ENCODE assay signal across 9 mouse cellular contexts in genomic region chr14:37097956-37098530, GRCm38 (mm10). TPM values are rescaled to one million over a fixed set of nuclear protein-coding genes. Genes with fewer than 3 reads are reported as not detected.
A peak's percentile ranks its signal among the peaks of the same experiment; 100 is the strongest.
DNase-seq lines count a peak whose midpoint lies in the region; ATAC-seq and TF ChIP-seq lines count a peak whose summit lies in the region.
"Had no signal": no experiment of that assay in that cellular context is flagged by ENCODE, and none has a peak within 500 bp of the region (broad histone marks: within the 10 kb centered on the region; RNA-seq: fewer than 3 reads in every experiment).

Gene Cdhr1 (minus strand): TSS chr14:37098347.

- no peaks in the 10 kb centered on the region for H3K4me1 ChIP-seq in kidney, adult 2 months (ENCODE audit: control insufficient read depth, insufficient read depth, low read length)
- H3K4me1 ChIP-seq in forebrain, embryonic 16.5 days (replicated peaks; ENCODE audit: control insufficient read depth, insufficient read depth, low read length): peaks cover 8% of the 10 kb centered on the region
- no peaks in the 10 kb centered on the region; the same call in 1 of the 2 replicates for H3K4me1 ChIP-seq in midbrain, postnatal 0 days (ENCODE audit: insufficient read depth, low read length)
- H3K4me1 ChIP-seq in lung, adult 2 months (ENCODE audit: control insufficient read depth, insufficient read depth, low read length): no peaks in the 10 kb centered on the region

- H3K27me3 ChIP-seq in kidney, adult 2 months (replicated peaks; ENCODE audit: control insufficient read depth, insufficient read depth, low read length): no peaks in the 10 kb centered on the region
- no peaks in the 10 kb centered on the region; the same call in 1 of the 2 replicates for H3K27me3 ChIP-seq in forebrain, embryonic 16.5 days (replicated peaks; ENCODE audit: control insufficient read depth, insufficient read depth, low read length)
- H3K27me3 ChIP-seq in midbrain, postnatal 0 days (ENCODE audit: insufficient read depth, low read length): peaks cover 5% of the 10 kb centered on the region; the same call in 1 of the 2 replicates

- no peak for TF ChIP-seq CTCF in kidney, adult 2 months (conservative IDR thresholded peaks at IDR 0.05; ENCODE audit: insufficient read depth, insufficient read length, low read depth, low read length)
- TF ChIP-seq CTCF in midbrain, postnatal 0 days (IDR thresholded peaks at IDR 0.05): no peak
- TF ChIP-seq CTCF in lung, adult 2 months (IDR thresholded peaks at IDR 0.05; ENCODE audit: insufficient read depth, low read length): no peak

- no peaks in the 10 kb centered on the region for H3K36me3 ChIP-seq in kidney, adult 2 months (ENCODE audit: control insufficient read depth, insufficient read depth, low read length)
- H3K36me3 ChIP-seq in forebrain, embryonic 16.5 days (ENCODE audit: control insufficient read depth, insufficient read depth): no peaks in the 10 kb centered on the region
- no peaks in the 10 kb centered on the region for H3K36me3 ChIP-seq in midbrain, postnatal 0 days (ENCODE audit: insufficient read depth, low read length)

- ATAC-seq in forebrain, embryonic 16.5 days: peak; percentile 79
- peak; percentile 59 for ATAC-seq in midbrain, postnatal 0 days (ENCODE audit: low FRiP score)

- no peak within 1 kb of the TSS for H3K4me3 ChIP-seq in kidney, adult 2 months (ENCODE audit: insufficient read depth, low read depth, low read length)
- peak within 1 kb of the TSS; percentile 47 for H3K4me3 ChIP-seq in forebrain, embryonic 16.5 days (replicated peaks; ENCODE audit: low read length)
- H3K4me3 ChIP-seq in midbrain, postnatal 0 days (ENCODE audit: low read depth, low read length): peak within 1 kb of the TSS; percentile 52
- H3K4me3 ChIP-seq in lung, adult 2 months (replicated peaks; ENCODE audit: extremely low read depth, low read depth, low read length): no peak within 1 kb of the TSS

- H3K27ac ChIP-seq in kidney, adult 2 months (ENCODE audit: insufficient read depth, low read depth, low read length): no peak within 1 kb of the TSS
- no peak within 1 kb of the TSS for H3K27ac ChIP-seq in forebrain, embryonic 16.5 days (ENCODE audit: low read length)
- no peak within 1 kb of the TSS for H3K27ac ChIP-seq in midbrain, postnatal 0 days (ENCODE audit: low read depth, low read length)
- H3K27ac ChIP-seq: macrophage had no signal

- H3K4me2 ChIP-seq in forebrain, embryonic 16.5 days (ENCODE audit: low read length): peak within 1 kb of the TSS; percentile 84
- H3K4me2 ChIP-seq in midbrain, postnatal 0 days (ENCODE audit: low read depth, low read length, poor library complexity, severe bottlenecking): peak within 1 kb of the TSS; percentile 92

- peak within 1 kb of the TSS; percentile 65 for H3K9ac ChIP-seq in forebrain, embryonic 16.5 days (replicated peaks; ENCODE audit: low read depth, low read length)
- peak within 1 kb of the TSS; percentile 73 for H3K9ac ChIP-seq in midbrain, postnatal 0 days (replicated peaks; ENCODE audit: low read length, poor library complexity, severe bottlenecking)

- under 1% methylated on average over 29 of the region's 30 CpGs for WGBS in kidney, adult 2 months
- under 1% methylated on average over 30 of the region's 30 CpGs for WGBS in forebrain, embryonic 16.5 days
- 2% methylated on average over 30 of the region's 30 CpGs for WGBS in midbrain, postnatal 0 days
- 1% methylated on average over 29 of the region's 30 CpGs for WGBS in lung, adult 2 months

- TF ChIP-seq POLR2A in kidney, adult 2 months (IDR thresholded peaks at IDR 0.05; ENCODE audit: low read depth, low read length): no peak
- no peak for TF ChIP-seq POLR2A in lung, adult 2 months (IDR thresholded peaks at IDR 0.05; ENCODE audit: borderline replicate concordance, extremely low read depth, low read depth, low read length)

- DNase-seq in kidney, adult 2 months: peak; percentile 12
- DNase-seq in kidney, adult 8-10 months: no peak
- peak; percentile 14 for DNase-seq in adrenal gland, postnatal 25 days
- peak; percentile 15 to 22 for DNase-seq in layer of hippocampus, postnatal 36 days
- DNase-seq in midbrain, postnatal 0 days (ENCODE audit: low spot score): peak; percentile 50
- DNase-seq in gastrocnemius, adult 8-10 months (ENCODE audit: low spot score in 2 of 2): no peak
- no peak for DNase-seq in lung, adult 2 months

- H3K9me3 ChIP-seq in forebrain, embryonic 16.5 days (ENCODE audit: control insufficient read depth, low read length): no peaks in the 10 kb centered on the region
- H3K9me3 ChIP-seq in midbrain, postnatal 0 days (ENCODE audit: low read length): no peaks in the 10 kb centered on the region

RNA-seq across cellular contexts. Expression of gene Cdhr1, which starts in this region (rescaled TPM):
- polyA plus RNA-seq in kidney, adult 2 months (2012; rRNA removed): 0.14 TPM in 1 of 2 replicates, not detected in the other
- 0.06 TPM in 1 of 2 replicates, not detected in the other for total RNA-seq in adrenal gland, postnatal 25 days (2021)
- 3.7 and 5.2 TPM in 2 replicates for polyA plus RNA-seq in forebrain, embryonic 16.5 days (2015; fragmentation: Nextera tagmentation; extraction: Ambion mirVana)
- total RNA-seq in layer of hippocampus, postnatal 36 days (2021): 1 to 10 TPM; 7.5 to 8.5 TPM
- 7.4 and 8.0 TPM in 2 replicates for total RNA-seq in midbrain, postnatal 0 days (2014; rRNA removed)
- polyA plus RNA-seq in midbrain, postnatal 0 days (2015; fragmentation: Nextera tagmentation; extraction: Ambion mirVana): 6.7 and 7.5 TPM in 2 replicates
- total RNA-seq in gastrocnemius, adult 8-10 months (2022): not detected
- 0.08 and 0.24 TPM in 2 replicates for polyA plus RNA-seq in lung, adult 2 months (2012; rRNA removed)
- polyA plus RNA-seq: macrophage had no signal

Comparison
In these comparisons a context has a peak if more than half of its experiments do, and no peak if none do; other contexts are left out.
1. Peak in DNase-seq in kidney, adult 2 months; RNA of the gene not detected or under 1 TPM.
2. Peak in DNase-seq in adrenal gland, postnatal 25 days; RNA of the gene not detected or under 1 TPM.
3. DNase-seq: peak in layer of hippocampus, postnatal 36 days (2 of 2) and midbrain, postnatal 0 days (single experiment); none in kidney, adult 8-10 months (0 of 2), gastrocnemius, adult 8-10 months (0 of 2) and lung, adult 2 months (single experiment).
4. H3K4me3 ChIP-seq: peak in forebrain, embryonic 16.5 days (single experiment) and midbrain, postnatal 0 days (single experiment); none in kidney, adult 2 months (single experiment) and lung, adult 2 months (single experiment).